In genomic region chr1:74726114-74726513, GRCm38 (mm10) we compare ENCODE assay signal across 16 mouse cellular contexts. TPM values are rescaled to one million over a fixed set of nuclear protein-coding genes. Genes with fewer than 3 reads are reported as not detected.
"Had no signal": no experiment of that assay in that cellular context is flagged by ENCODE, and none has a peak within 500 bp of the region (broad histone marks: within the 10 kb centered on the region; RNA-seq: fewer than 3 reads in every experiment).

No protein-coding gene starts in this region.

- H3K27ac ChIP-seq: limb, embryonic 12.5 days; lung, embryonic 15.5 days; macrophage; midbrain, embryonic 15.5 days; neural tube, embryonic 13.5 days had no signal

- H3K4me3 ChIP-seq: limb, embryonic 12.5 days; lung, embryonic 15.5 days; megakaryocyte, embryonic 14.5 days; midbrain, embryonic 15.5 days; neural tube, embryonic 13.5 days had no signal

- H3K9ac ChIP-seq: limb, embryonic 12.5 days; lung, embryonic 15.5 days; midbrain, embryonic 15.5 days; neural tube, embryonic 13.5 days had no signal

- DNase-seq: kidney, adult 11 months; layer of hippocampus, adult 9-11 months; layer of hippocampus, postnatal 36 days; liver; lung, postnatal 14 days; retina, postnatal 1 day; right cerebral cortex, postnatal 14 days; thymus, adult 18-20 months; thymus, postnatal 14 days had no signal

- H3K9me3 ChIP-seq: limb, embryonic 12.5 days; lung, embryonic 15.5 days; midbrain, embryonic 15.5 days; neural tube, embryonic 13.5 days had no signal

- ATAC-seq: midbrain, embryonic 15.5 days had no signal

- H3K4me2 ChIP-seq: limb, embryonic 12.5 days; lung, embryonic 15.5 days; midbrain, embryonic 11.5 days; midbrain, embryonic 15.5 days; neural tube, embryonic 13.5 days had no signal

- H3K36me3 ChIP-seq: limb, embryonic 12.5 days; lung, embryonic 15.5 days; midbrain, embryonic 15.5 days; neural tube, embryonic 13.5 days had no signal

- H3K4me1 ChIP-seq: limb, embryonic 12.5 days; lung, embryonic 15.5 days; midbrain, embryonic 15.5 days; neural tube, embryonic 13.5 days had no signal

- H3K27me3 ChIP-seq: limb, embryonic 12.5 days; lung, embryonic 15.5 days; midbrain, embryonic 15.5 days; neural tube, embryonic 13.5 days had no signal

RNA-seq across cellular contexts. Expression of gene Prkag3, which starts 22.9 kb away (rescaled TPM):
- polyA plus RNA-seq: macrophage; midbrain, embryonic 11.5 days; midbrain, embryonic 15.5 days; neural tube, embryonic 13.5 days had no signal

RNA-seq across cellular contexts. Expression of gene Wnt6, which starts 45.6 kb away (rescaled TPM):
- polyA plus RNA-seq: macrophage had no signal
